Mouse (Mus musculus) liver, embryonic 12.5 days (tissue): ENCODE data around the gene Mvk. TPM values are rescaled to one million over a fixed set of nuclear protein-coding genes. Genes with fewer than 3 reads are reported as not detected.

ENCODE experiments used
- ATAC-seq: fragments of 200-750 bp; cut with Nextera tagmentation; 2 replicates; pipeline ENCODE4 v1.8.0; 2017; ENCODE audit warnings: moderate number of reproducible peaks, mild to moderate bottlenecking, moderate library complexity
- H3K27ac ChIP-seq: fragments of 300-500 bp; sonication (generic); 2 replicates; pipeline ENCODE4 v1.5.1; 2016; ENCODE audit warnings: mild to moderate bottlenecking
- H3K27me3 ChIP-seq: fragments of 300-500 bp; sonication (generic); replicated peaks from 2 replicates; pipeline ENCODE4 v1.6.1; 2016; ENCODE audit warnings: mild to moderate bottlenecking, moderate library complexity
- H3K36me3 ChIP-seq: fragments of 300-500 bp; sonication (generic); 2 replicates; pipeline ENCODE4 v1.6.1; 2016; ENCODE audit warnings: mild to moderate bottlenecking, moderate library complexity
- H3K4me1 ChIP-seq: fragments of 300-500 bp; sonication (generic); 2 replicates; pipeline ENCODE4 v1.6.1; 2016
- H3K4me2 ChIP-seq: fragments of 300-500 bp; sonication (generic); 2 replicates; pipeline ENCODE4 v1.6.1; 2016; ENCODE audit warnings: mild to moderate bottlenecking, moderate library complexity
- H3K4me3 ChIP-seq: fragments of 300-500 bp; sonication (generic); 2 replicates; pipeline ENCODE4 v1.5.1; 2016; ENCODE audit warnings: mild to moderate bottlenecking, moderate library complexity
- H3K9ac ChIP-seq: fragments of 300-500 bp; sonication (generic); 2 replicates; pipeline ENCODE4 v1.6.1; 2016; ENCODE audit warnings: mild to moderate bottlenecking, moderate library complexity
- H3K9me3 ChIP-seq: fragments of 300-500 bp; sonication (generic); replicated peaks from 2 replicates; pipeline ENCODE4 v1.6.1; 2016; ENCODE audit warnings: mild to moderate bottlenecking, moderate library complexity
- WGBS: fragments of 180-500 bp; shearing (Covaris S2); methylation state at CpG from one replicate; pipeline ENCODE4 v1.1.7; 2016; ENCODE audit not compliant: insufficient replicate concordance; 5-methylcytosine and 5-hydroxymethylcytosine counted together
- polyA plus RNA-seq: library from polyadenylated mRNA; unstranded; fragments of >200 nt; fragmentation: Nextera tagmentation; extraction: Ambion mirVana; gene quantifications from 2 replicates; pipeline ENCODE4 v1.2.1, GENCODE M21; 2016

The Mvk gene
- polyA plus RNA-seq, 1 experiment from 2014 or later = 34.6 TPM

GRCm38 (mm10) chr5:114461238-114461637 is 17.2 kb downstream of the Mvk start:
- no peak overlapping the region for H3K4me3 ChIP-seq
- WGBS = 6% methylated on average over 7 of the region's 7 CpGs
- H3K36me3 ChIP-seq = no peaks in the 10 kb centered on the region
- H3K27me3 ChIP-seq = no peaks in the 10 kb centered on the region
- peaks cover 14% of the 10 kb centered on the region; the same call in 1 of the 2 replicates for H3K4me1 ChIP-seq
- no peak overlapping the region for H3K4me2 ChIP-seq
- no peak overlapping the region for H3K27ac ChIP-seq
- ATAC-seq = peak; percentile 41; the same call in 1 of the 2 replicates
- H3K9me3 ChIP-seq = no peaks in the 10 kb centered on the region
- no peak overlapping the region for H3K9ac ChIP-seq

- Histone ChIP-seq H3K4me3 (no peak overlapping the region), H3K36me3 (no peaks in the 10 kb centered on the region), H3K4me1 (peaks cover 17% of the 10 kb centered on the region; the same call in 1 of the 2 replicates), H3K9me3 (no peaks in the 10 kb centered on the region), H3K9ac (no peak overlapping the region), H3K4me2 (no peak overlapping the region), H3K27ac (no peak overlapping the region), H3K27me3 (no peaks in the 10 kb centered on the region; the same call in 1 of the 2 replicates)
- no peak for ATAC-seq
- WGBS = 69% methylated on average over 24 of the region's 24 CpGs
Measured at GRCm38 (mm10) chr5:114462067-114463040, 18.3 kb downstream of the Mvk start.

DNA sequence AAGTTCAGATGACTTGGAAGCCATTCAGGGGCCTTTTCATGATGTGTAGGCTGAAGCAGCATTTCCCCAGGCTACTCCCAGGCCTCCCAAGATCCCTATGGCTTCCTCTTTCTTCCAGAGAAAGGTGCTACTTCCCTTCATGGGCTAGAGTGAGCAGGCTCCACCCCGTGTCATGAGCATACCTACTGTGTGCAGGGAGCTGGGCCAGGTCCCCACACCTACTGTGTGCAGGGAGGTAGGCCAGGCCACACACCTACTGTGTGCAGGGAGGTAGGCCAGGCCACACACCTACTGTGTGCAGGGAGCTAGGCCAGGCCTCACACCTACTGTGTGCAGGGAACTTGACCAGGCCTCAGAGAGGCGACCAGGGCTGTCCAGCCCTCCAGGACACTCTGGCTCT is 20.5 kb downstream of the Mvk start:
- Histone ChIP-seq H3K27me3 (peaks cover 6% of the 10 kb centered on the region; the same call in 1 of the 2 replicates), H3K27ac (no peak overlapping the region), H3K4me1 (peaks cover 20% of the 10 kb centered on the region; the same call in 1 of the 2 replicates), H3K9ac (no peak overlapping the region), H3K4me2 (no peak overlapping the region), H3K4me3 (no peak overlapping the region), H3K9me3 (no peaks in the 10 kb centered on the region), H3K36me3 (no peaks in the 10 kb centered on the region)
- WGBS = 50% methylated on average over 2 of the region's 2 CpGs
- ATAC-seq = no peak

GRCm38 (mm10) chr5:114465641-114466040 is 21.6 kb downstream of the Mvk start:
- 67% methylated on average over 7 of the region's 7 CpGs for WGBS
- H3K27me3 ChIP-seq = peaks cover 6% of the 10 kb centered on the region; the same call in 1 of the 2 replicates
- ATAC-seq = no peak
- no peak overlapping the region for H3K9ac ChIP-seq
- no peak overlapping the region for H3K4me2 ChIP-seq
- H3K4me1 ChIP-seq = peaks cover 20% of the 10 kb centered on the region; the same call in 1 of the 2 replicates
- no peak overlapping the region for H3K4me3 ChIP-seq
- H3K27ac ChIP-seq = no peak overlapping the region
- H3K36me3 ChIP-seq = no peaks in the 10 kb centered on the region
- H3K9me3 ChIP-seq = no peaks in the 10 kb centered on the region

DNA sequence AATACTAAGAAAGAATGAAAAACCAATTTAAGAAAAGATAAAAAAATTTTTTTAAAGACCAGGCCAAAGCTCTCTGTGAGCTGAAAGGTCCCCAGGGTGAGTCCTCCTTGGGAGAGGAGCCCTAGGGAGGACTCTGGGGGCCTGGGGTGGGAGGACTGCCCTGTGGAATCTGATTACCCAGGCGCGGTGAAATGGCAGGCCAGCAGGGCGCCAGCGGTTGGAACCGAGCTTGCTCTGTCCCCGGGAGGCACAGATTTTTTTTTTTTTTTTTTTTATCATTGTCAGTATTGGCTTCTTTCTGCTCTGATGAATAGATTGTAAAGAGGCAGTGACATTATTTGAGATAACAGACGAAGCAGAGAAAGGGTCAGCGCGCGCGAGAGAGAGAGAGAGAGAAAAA is 22.9 kb downstream of the Mvk start:
- no peaks in the 10 kb centered on the region for H3K36me3 ChIP-seq
- H3K27me3 ChIP-seq = peaks cover 6% of the 10 kb centered on the region; the same call in 1 of the 2 replicates
- H3K4me2 ChIP-seq = peak overlapping the region; percentile 59
- peak overlapping the region; percentile 25 for H3K4me3 ChIP-seq
- ATAC-seq = no peak
- no peak overlapping the region for H3K27ac ChIP-seq
- no peaks in the 10 kb centered on the region for H3K9me3 ChIP-seq
- no peak overlapping the region for H3K9ac ChIP-seq
- 7% methylated on average over 11 of the region's 11 CpGs for WGBS
- peaks cover 14% of the 10 kb centered on the region; the same call in 1 of the 2 replicates for H3K4me1 ChIP-seq

DNA sequence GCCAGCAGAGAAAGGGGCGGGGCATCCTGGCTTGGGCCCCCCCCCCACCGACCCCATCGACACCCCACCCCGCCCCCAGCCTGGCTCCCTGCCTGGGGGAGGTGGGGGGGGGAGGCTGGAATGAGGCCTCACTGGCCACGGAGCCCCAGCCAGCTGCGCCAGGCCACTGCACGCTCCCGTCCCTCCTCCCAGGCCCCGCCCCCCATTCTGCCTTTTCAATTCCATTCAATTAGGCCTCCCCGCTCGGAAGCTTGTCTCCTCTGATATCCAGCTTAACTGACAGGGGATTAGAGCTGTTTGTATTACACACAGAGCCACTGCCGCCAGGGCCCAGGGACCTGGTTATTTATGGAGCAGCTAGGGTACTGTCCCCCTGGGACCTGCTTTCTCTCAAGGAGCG is 23.4 kb downstream of the Mvk start:
- Histone ChIP-seq H3K9ac (no peak overlapping the region), H3K4me1 (peaks cover 14% of the 10 kb centered on the region; the same call in 1 of the 2 replicates), H3K4me3 (peak overlapping the region; percentile 25), H3K27ac (peak overlapping the region; percentile 20; the same call in 1 of the 2 replicates), H3K4me2 (peak overlapping the region; percentile 59), H3K9me3 (no peaks in the 10 kb centered on the region), H3K27me3 (peaks cover 6% of the 10 kb centered on the region; the same call in 1 of the 2 replicates), H3K36me3 (no peaks in the 10 kb centered on the region)
- 5% methylated on average over 9 of the region's 13 CpGs for WGBS
- peak; percentile 44; the same call in 1 of the 2 replicates for ATAC-seq

DNA sequence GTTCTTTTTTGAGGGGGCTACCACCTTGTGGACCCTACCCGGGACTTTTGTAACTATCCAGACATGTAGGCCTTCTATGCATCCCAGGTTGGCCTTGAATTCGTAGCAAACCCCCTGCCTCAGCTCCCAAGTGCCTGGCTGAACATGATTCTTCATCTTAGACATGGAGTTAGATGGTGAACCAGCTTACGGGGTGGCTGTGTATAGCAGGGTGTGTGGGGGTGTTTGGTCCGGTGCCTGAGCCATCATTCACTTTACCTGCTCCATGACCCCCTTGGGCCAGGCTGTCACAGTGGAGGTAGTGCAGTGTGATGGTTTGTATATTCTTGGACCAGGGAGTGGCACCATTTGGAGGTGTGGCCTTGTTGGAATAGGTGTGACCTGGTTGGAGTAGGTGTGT is 23.9 kb downstream of the Mvk start:
- WGBS = 57% methylated on average over 4 of the region's 4 CpGs
- ATAC-seq = no peak
- no peak overlapping the region for H3K4me2 ChIP-seq
- H3K4me1 ChIP-seq = peaks cover 14% of the 10 kb centered on the region; the same call in 1 of the 2 replicates
- peaks cover 6% of the 10 kb centered on the region; the same call in 1 of the 2 replicates for H3K27me3 ChIP-seq
- no peak overlapping the region for H3K9ac ChIP-seq
- no peaks in the 10 kb centered on the region for H3K9me3 ChIP-seq
- H3K27ac ChIP-seq = peak overlapping the region; percentile 20; the same call in 1 of the 2 replicates
- H3K36me3 ChIP-seq = no peaks in the 10 kb centered on the region
- H3K4me3 ChIP-seq = no peak overlapping the region

DNA sequence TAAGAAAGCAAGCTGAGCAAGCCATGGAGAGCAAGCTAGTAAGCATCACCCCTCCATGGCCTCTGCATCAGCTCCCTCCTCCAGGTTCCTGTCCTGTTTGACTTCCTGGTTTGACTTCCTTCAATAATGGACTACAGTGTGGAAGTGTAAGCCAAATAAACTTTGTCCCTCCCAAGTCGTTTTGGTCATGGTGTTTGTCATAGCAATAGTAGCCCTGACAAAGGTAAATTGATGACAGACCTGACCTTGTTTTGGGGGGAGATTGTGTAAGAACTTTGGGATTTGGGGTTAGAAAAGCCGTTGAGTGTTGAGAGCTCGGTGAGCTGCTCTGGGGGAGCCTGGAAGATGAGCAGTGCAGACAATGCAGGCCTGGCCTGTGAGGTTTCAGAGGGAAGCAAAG is 26.3 kb downstream of the Mvk start:
- no peak for ATAC-seq
- Histone ChIP-seq H3K4me2 (no peak overlapping the region), H3K9me3 (no peaks in the 10 kb centered on the region), H3K27me3 (peaks cover 6% of the 10 kb centered on the region; the same call in 1 of the 2 replicates), H3K36me3 (no peaks in the 10 kb centered on the region), H3K4me1 (0 out of 2 replicates have a peak, but pooled peaks cover 14% of the 10 kb centered on the region), H3K4me3 (no peak overlapping the region), H3K9ac (no peak overlapping the region), H3K27ac (no peak overlapping the region)
- WGBS = 57% methylated on average over 3 of the region's 3 CpGs

DNA sequence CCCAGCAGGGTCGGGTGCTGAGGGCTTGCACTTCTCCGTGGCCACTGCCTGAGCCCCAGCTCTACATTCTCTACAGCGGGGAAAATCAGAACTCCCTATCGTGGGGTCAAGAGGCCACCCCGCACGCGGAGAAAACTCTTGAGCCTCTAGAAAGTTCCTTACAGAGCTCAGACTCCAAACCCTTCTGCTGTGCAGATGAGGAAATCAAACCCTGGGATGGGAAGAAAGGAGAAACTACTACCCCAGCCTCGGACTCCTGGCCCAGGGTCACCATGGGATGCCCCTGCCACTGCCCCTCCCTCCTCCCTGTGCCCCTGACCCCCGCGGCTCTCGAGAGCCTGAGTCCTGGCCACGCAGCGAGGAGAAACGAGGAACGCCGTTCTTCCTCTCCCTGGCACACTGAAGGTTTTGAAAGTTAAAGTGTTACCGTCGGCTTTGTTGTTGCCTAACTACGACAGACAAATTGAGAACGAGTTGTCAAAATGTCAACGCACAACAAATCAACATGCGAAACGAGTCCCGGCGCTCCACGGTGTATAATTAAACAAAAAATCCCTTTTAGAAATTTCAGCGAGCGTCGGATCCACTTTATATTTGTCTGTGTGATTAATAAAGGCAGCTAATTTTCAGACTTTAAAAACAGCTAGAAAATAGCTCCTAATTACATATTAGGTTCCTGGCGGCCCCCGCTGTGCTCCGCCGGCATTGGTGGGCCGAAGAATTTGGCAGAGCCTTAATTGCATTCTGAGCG is 30.8 kb downstream of the Mvk start:
- Histone ChIP-seq H3K9me3 (no peaks in the 10 kb centered on the region), H3K27ac (no peak overlapping the region), H3K4me1 (no peaks in the 10 kb centered on the region), H3K4me3 (no peak overlapping the region), H3K9ac (no peak overlapping the region), H3K36me3 (no peaks in the 10 kb centered on the region), H3K27me3 (peaks cover 11% of the 10 kb centered on the region; the same call in 1 of the 2 replicates), H3K4me2 (no peak overlapping the region)
- no peak for ATAC-seq
- WGBS = 62% methylated on average over 35 of the region's 35 CpGs

DNA sequence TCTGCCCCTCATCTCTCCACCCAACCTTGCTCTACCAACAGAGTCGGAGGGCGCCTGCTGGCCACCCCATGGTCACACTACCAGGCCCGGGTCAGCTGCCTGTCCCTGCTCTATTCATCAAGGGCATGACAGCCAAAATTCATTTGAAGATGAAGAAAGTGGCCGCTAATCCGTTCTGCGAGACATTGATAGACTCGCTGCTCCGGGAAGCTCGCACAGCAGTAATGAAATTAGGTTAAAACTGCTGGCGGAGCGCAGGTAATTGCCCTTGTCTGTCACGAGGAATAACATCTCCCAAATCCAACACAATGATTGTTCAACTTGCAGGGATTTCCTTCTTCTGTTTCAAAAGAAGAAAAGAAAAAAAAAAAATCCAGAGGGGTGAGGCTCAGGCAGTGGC is 34.2 kb downstream of the Mvk start:
- no peaks in the 10 kb centered on the region for H3K9me3 ChIP-seq
- WGBS = 81% methylated on average over 12 of the region's 12 CpGs
- H3K4me3 ChIP-seq = no peak overlapping the region
- ATAC-seq = no peak
- H3K36me3 ChIP-seq = no peaks in the 10 kb centered on the region
- H3K27me3 ChIP-seq = peaks cover 12% of the 10 kb centered on the region; the same call in 1 of the 2 replicates
- H3K4me1 ChIP-seq = 0 out of 2 replicates have a peak, but pooled peaks cover 4% of the 10 kb centered on the region
- H3K4me2 ChIP-seq = no peak overlapping the region
- no peak overlapping the region for H3K9ac ChIP-seq
- H3K27ac ChIP-seq = no peak overlapping the region

GRCm38 (mm10) chr5:114482587-114483011 is 38.5 kb downstream of the Mvk start:
- H3K4me2 ChIP-seq = no peak overlapping the region
- ATAC-seq = no peak
- H3K27ac ChIP-seq = no peak overlapping the region
- no peaks in the 10 kb centered on the region for H3K36me3 ChIP-seq
- H3K27me3 ChIP-seq = peaks cover 12% of the 10 kb centered on the region; the same call in 1 of the 2 replicates
- H3K4me1 ChIP-seq = 0 out of 2 replicates have a peak, but pooled peaks cover 4% of the 10 kb centered on the region
- WGBS = 29% methylated on average over 14 of the region's 14 CpGs
- no peak overlapping the region for H3K9ac ChIP-seq
- no peaks in the 10 kb centered on the region for H3K9me3 ChIP-seq
- H3K4me3 ChIP-seq = no peak overlapping the region
